Mouse (Mus musculus): Measurements from ENCODE around the gene Stac2.
A peak's percentile ranks its signal among the peaks of the same experiment; 100 is the strongest.

The Stac2 gene

GRCm38 (mm10) chr11:98019883-98020610 is 33.2 kb downstream of the Stac2 start:
- DNase-seq = no peak

GRCm38 (mm10) chr11:98018858-98019641 is 34.2 kb downstream of the Stac2 start:
- DNase-seq = peak; percentile 56 to 66

- no peak for DNase-seq
These were observed 35.0 kb downstream of the Stac2 start for GRCm38 (mm10) chr11:98018222-98018621.

GRCm38 (mm10) chr11:98016824-98017223 is 36.4 kb downstream of the Stac2 start:
- DNase-seq = no peak

- DNase-seq = no peak
These were observed 37.1 kb downstream of the Stac2 start for GRCm38 (mm10) chr11:98016177-98016576.

GRCm38 (mm10) chr11:98012831-98013230 is 40.4 kb downstream of the Stac2 start:
- no peak for DNase-seq

- DNase-seq = no peak
These were observed 41.5 kb downstream of the Stac2 start for GRCm38 (mm10) chr11:98011716-98012115.

- no peak for DNase-seq
These were observed 45.2 kb downstream of the Stac2 start for GRCm38 (mm10) chr11:98008087-98008486.

GRCm38 (mm10) chr11:98005686-98006085 is 47.6 kb downstream of the Stac2 start:
- peak in 1 of 2 experiments; percentile 48 for DNase-seq

GRCm38 (mm10) chr11:98005076-98005475 is 48.2 kb downstream of the Stac2 start:
- DNase-seq = peak in 1 of 2 experiments; percentile 73

- no peak for DNase-seq
These were observed 49.1 kb downstream of the Stac2 start for GRCm38 (mm10) chr11:98004161-98004560.

- peak in 1 of 2 experiments; percentile 61 for DNase-seq
These were observed 50.0 kb downstream of the Stac2 start for GRCm38 (mm10) chr11:98003171-98003671.

GRCm38 (mm10) chr11:98002627-98003026 is 50.6 kb downstream of the Stac2 start:
- DNase-seq = peak; percentile 84 to 90

- no peak for DNase-seq
These were observed 51.3 kb downstream of the Stac2 start for GRCm38 (mm10) chr11:98001986-98002385.

GRCm38 (mm10) chr11:98001351-98001824 is 51.9 kb downstream of the Stac2 start:
- DNase-seq = peak in 1 of 2 experiments; percentile 37

GRCm38 (mm10) chr11:98000378-98001140 is 52.7 kb downstream of the Stac2 start:
- peak in 1 of 2 experiments; percentile 54 for DNase-seq

- DNase-seq = no peak
These were observed 53.5 kb downstream of the Stac2 start for GRCm38 (mm10) chr11:97999748-98000147.

- DNase-seq = peak in 1 of 2 experiments; percentile 33
These were observed 54.2 kb downstream of the Stac2 start for GRCm38 (mm10) chr11:97998898-97999608.

GRCm38 (mm10) chr11:97998074-97998793 is 55.0 kb downstream of the Stac2 start:
- no peak for DNase-seq

GRCm38 (mm10) chr11:97997387-97997960 is 55.8 kb downstream of the Stac2 start:
- DNase-seq = no peak

- no peak for DNase-seq
These were observed 56.6 kb downstream of the Stac2 start for GRCm38 (mm10) chr11:97996691-97997090.

All from lung, postnatal 4 days (tissue).